Mouse (Mus musculus) liver, postnatal 0 days (tissue): ENCODE measurements at regions not wholly inside any gene's neighbourhood (a gene's known extent, or its start where the extent isn't known, plus 50 kb on each side); places are given as distances from the start of the nearest gene placed in this dataset.

Source experiments
- ATAC-seq: fragments of 200-750 bp; cut with Nextera tagmentation; 2 replicates; pipeline ENCODE4 v1.8.0; 2017; ENCODE audit warnings: mild to moderate bottlenecking, moderate library complexity
- DNase-seq: peaks from one replicate; pipeline ENCODE4 v3.0.0-alpha.2; 2016
- H3K27ac ChIP-seq: fragments of 300-500 bp; sonication (generic); 2 replicates; pipeline ENCODE4 v1.5.1; 2014; ENCODE audit warnings: antibody characterized with exemption, moderate library complexity, mild to moderate bottlenecking, low read depth
- H3K27me3 ChIP-seq: fragments of 300-500 bp; sonication (generic); 2 replicates; pipeline ENCODE4 v1.6.1; 2014; ENCODE audit warnings: low read length, control low read depth, mixed read lengths; ENCODE audit not compliant: insufficient read depth
- H3K36me3 ChIP-seq: fragments of 300-500 bp; sonication (generic); replicated peaks from 2 replicates; pipeline ENCODE4 v1.6.1; 2014; ENCODE audit warnings: mild to moderate bottlenecking, control low read depth, low read length, moderate library complexity, mixed read lengths; ENCODE audit not compliant: insufficient read depth
- H3K4me1 ChIP-seq: fragments of 300-500 bp; sonication (generic); 2 replicates; pipeline ENCODE4 v1.6.1; 2014; ENCODE audit warnings: antibody characterized with exemption, mild to moderate bottlenecking, control low read depth; ENCODE audit not compliant: insufficient read depth
- H3K4me2 ChIP-seq: fragments of 300-500 bp; sonication (generic); 2 replicates; pipeline ENCODE4 v1.6.1; 2014; ENCODE audit warnings: low read depth, mild to moderate bottlenecking, low read length, moderate library complexity, mixed read lengths
- H3K4me3 ChIP-seq: fragments of 300-500 bp; sonication (generic); 2 replicates; pipeline ENCODE4 v1.5.1; 2014; ENCODE audit warnings: low read depth, low read length
- H3K9ac ChIP-seq: fragments of 300-500 bp; sonication (generic); replicated peaks from 2 replicates; pipeline ENCODE4 v1.6.1; 2014; ENCODE audit warnings: mild to moderate bottlenecking, moderate library complexity
- H3K9me3 ChIP-seq: fragments of 300-500 bp; sonication (generic); 2 replicates; pipeline ENCODE4 v1.6.1; 2016; ENCODE audit warnings: mild to moderate bottlenecking, control low read depth, low read length, mixed read lengths
- CTCF ChIP-seq: sonication (generic); IDR thresholded peaks from 2 replicates; pipeline ENCODE4 v1.5.1; 2016; ENCODE audit warnings: antibody characterized with exemption, low read depth
- EP300 ChIP-seq: IDR thresholded peaks from 2 replicates; pipeline ENCODE4 v1.6.1; 2016; ENCODE audit warnings: antibody characterized with exemption, low read depth, mild to moderate bottlenecking
- whole genome bisulfite sequencing: fragments of 180-500 bp; shearing (Covaris S2); extraction: QIAGEN DNeasy Blood & Tissue Kit; methylation state at CpG from one replicate; pipeline ENCODE4 v1.1.7; 2014; ENCODE audit not compliant: insufficient replicate concordance; 5-methylcytosine and 5-hydroxymethylcytosine counted together

- peak; percentile 21; the same call in 1 of the 2 replicates for ATAC-seq
- no peak for DNase-seq
- no peak overlapping the region for H3K4me2 ChIP-seq
- H3K4me1 ChIP-seq = no peaks in the 10 kb centered on the region
- 39% methylated on average over 2 of the region's 2 CpGs for WGBS
- H3K36me3 ChIP-seq = no peaks in the 10 kb centered on the region
- H3K27me3 ChIP-seq = no peaks in the 10 kb centered on the region
- H3K4me3 ChIP-seq = no peak overlapping the region
- peaks cover 14% of the 10 kb centered on the region for H3K9me3 ChIP-seq
- H3K27ac ChIP-seq = no peak overlapping the region
- TF ChIP-seq CTCF (no peak), EP300 (no peak)
- no peak overlapping the region for H3K9ac ChIP-seq
These were observed 343.7 kb upstream of the Olfr161 start for GRCm38 (mm10) chr16:3247006-3247754.

- no peak overlapping the region for H3K4me2 ChIP-seq
- DNase-seq (no peak), ATAC-seq (no peak)
- H3K9me3 ChIP-seq = peaks cover 14% of the 10 kb centered on the region
- no peaks in the 10 kb centered on the region for H3K27me3 ChIP-seq
- no peaks in the 10 kb centered on the region for H3K4me1 ChIP-seq
- H3K4me3 ChIP-seq = no peak overlapping the region
- TF ChIP-seq EP300 = no peak
- no peak for TF ChIP-seq CTCF
- H3K36me3 ChIP-seq = no peaks in the 10 kb centered on the region
- no peak overlapping the region for H3K27ac ChIP-seq
- 39% methylated on average over 2 of the region's 2 CpGs for WGBS
- H3K9ac ChIP-seq = no peak overlapping the region
These were observed 343.1 kb upstream of the Olfr161 start for GRCm38 (mm10) chr16:3247755-3248110.

GRCm38 (mm10) chr16:3253885-3254284 lies 337.0 kb upstream of the Olfr161 start:
- TF ChIP-seq EP300 (no peak), CTCF (no peak)
- peaks cover 16% of the 10 kb centered on the region for H3K9me3 ChIP-seq
- no peaks in the 10 kb centered on the region for H3K27me3 ChIP-seq
- no peak overlapping the region for H3K27ac ChIP-seq
- H3K4me3 ChIP-seq = no peak overlapping the region
- 33% methylated on average over 1 of the region's 1 CpGs for WGBS
- H3K4me1 ChIP-seq = no peaks in the 10 kb centered on the region
- H3K36me3 ChIP-seq = no peaks in the 10 kb centered on the region
- DNase-seq = no peak
- no peak for ATAC-seq
- H3K4me2 ChIP-seq = no peak overlapping the region
- H3K9ac ChIP-seq = no peak overlapping the region

GRCm38 (mm10) chr16:3256051-3256450 lies 334.8 kb upstream of the Olfr161 start:
- H3K4me1 ChIP-seq = no peaks in the 10 kb centered on the region
- H3K4me3 ChIP-seq = no peak overlapping the region
- no peak overlapping the region for H3K4me2 ChIP-seq
- no peak for DNase-seq
- no peak for TF ChIP-seq CTCF
- no peak for TF ChIP-seq EP300
- H3K27me3 ChIP-seq = no peaks in the 10 kb centered on the region
- no peak for ATAC-seq
- no peaks in the 10 kb centered on the region for H3K36me3 ChIP-seq
- H3K27ac ChIP-seq = no peak overlapping the region
- peaks cover 19% of the 10 kb centered on the region for H3K9me3 ChIP-seq
- no peak overlapping the region for H3K9ac ChIP-seq

GRCm38 (mm10) chr16:3265351-3265750 lies 325.5 kb upstream of the Olfr161 start:
- Histone ChIP-seq H3K9ac (no peak overlapping the region), H3K36me3 (no peaks in the 10 kb centered on the region), H3K9me3 (peaks cover 19% of the 10 kb centered on the region), H3K4me2 (no peak overlapping the region), H3K27me3 (no peaks in the 10 kb centered on the region), H3K4me3 (no peak overlapping the region), H3K27ac (no peak overlapping the region), H3K4me1 (no peaks in the 10 kb centered on the region)
- ATAC-seq = no peak
- DNase-seq = no peak
- TF ChIP-seq EP300 (no peak), CTCF (no peak)
- WGBS = 82% methylated on average over 1 of the region's 1 CpGs

- WGBS = 41% methylated on average over 2 of the region's 2 CpGs
- H3K4me3 ChIP-seq = no peak overlapping the region
- TF ChIP-seq EP300 = no peak
- no peak for TF ChIP-seq CTCF
- H3K4me1 ChIP-seq = no peaks in the 10 kb centered on the region
- ATAC-seq = no peak
- no peak overlapping the region for H3K4me2 ChIP-seq
- H3K27me3 ChIP-seq = no peaks in the 10 kb centered on the region
- H3K9me3 ChIP-seq = peaks cover 11% of the 10 kb centered on the region
- no peaks in the 10 kb centered on the region for H3K36me3 ChIP-seq
- no peak overlapping the region for H3K9ac ChIP-seq
- no peak for DNase-seq
- H3K27ac ChIP-seq = no peak overlapping the region
These were observed 318.9 kb upstream of the Olfr161 start for GRCm38 (mm10) chr16:3271819-3272490.
